Mouse (Mus musculus) C2C12 (cell line): ENCODE measurements around the gene Stbd1.

Source experiments
- CTCF ChIP-seq: IDR thresholded peaks from one replicate; pipeline ENCODE4 v1.5.1; 2011; ENCODE audit not compliant: control insufficient read depth, insufficient read depth, insufficient read length
- USF1 ChIP-seq: IDR thresholded peaks from one replicate; pipeline ENCODE4 v1.6.1; 2011; ENCODE audit warnings: low read depth, mild to moderate bottlenecking, control low read depth, moderate library complexity

DNA sequence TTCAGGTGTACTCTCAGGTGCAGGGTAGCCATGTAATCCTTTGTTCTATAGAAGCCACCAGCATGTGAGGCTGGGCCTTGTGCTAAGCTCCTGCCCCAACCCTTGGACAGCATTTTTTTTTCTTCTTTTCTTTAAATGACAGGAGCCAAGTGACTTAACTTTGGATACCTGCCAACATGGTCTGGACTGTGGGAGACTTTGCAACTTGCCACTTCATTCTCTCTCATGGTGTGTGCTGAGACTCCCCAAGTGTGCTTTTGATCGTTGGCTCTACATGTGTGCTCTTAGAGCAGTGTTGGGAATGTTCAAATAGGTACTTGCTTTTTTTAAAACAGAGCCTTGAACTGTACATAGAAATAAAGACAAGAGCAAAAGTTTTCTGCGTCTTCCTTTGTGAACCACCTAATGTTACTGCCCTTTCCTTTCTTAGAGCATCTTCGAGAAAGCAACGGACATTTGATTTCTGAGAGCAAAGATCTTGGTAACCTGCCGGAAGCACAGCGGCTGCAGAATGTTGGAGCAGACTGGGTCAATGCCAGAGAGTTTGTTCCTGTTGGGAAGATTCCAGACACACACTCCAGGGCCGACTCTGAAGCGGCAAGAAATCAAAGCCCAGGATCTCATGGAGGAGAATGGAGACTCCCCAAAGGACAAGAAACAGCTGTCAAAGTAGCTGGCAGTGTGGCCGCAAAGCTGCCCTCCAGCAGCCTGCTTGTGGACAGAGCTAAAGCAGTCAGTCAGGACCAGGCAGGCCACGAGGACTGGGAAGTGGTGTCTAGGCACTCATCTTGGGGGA, 1.8 kb downstream of the Stbd1 start:
- TF ChIP-seq USF1: no peak
- no peak for TF ChIP-seq CTCF
